In the genomic region with DNA sequence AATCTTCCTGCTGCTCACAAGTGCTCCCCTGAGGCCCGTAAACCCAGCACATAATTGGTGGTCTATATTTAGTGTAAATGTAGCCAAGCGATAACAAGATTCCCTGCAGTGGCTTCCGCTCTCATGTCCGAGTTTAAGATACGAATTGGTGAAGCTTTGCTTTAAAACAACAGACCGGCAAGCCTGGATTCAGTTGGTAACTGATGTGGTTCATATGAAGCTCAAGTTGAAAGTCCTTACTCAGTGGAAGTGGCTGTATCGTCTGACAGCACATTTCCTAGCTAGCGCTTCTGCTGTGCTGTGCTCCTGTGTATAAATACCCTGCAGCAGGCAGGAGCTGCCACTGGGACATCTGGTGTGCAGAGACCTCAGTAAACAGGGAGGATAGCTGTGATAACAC, we compare ENCODE assay signal across 8 mouse cellular contexts. TPM values are rescaled to one million over a fixed set of nuclear protein-coding genes. Genes with fewer than 3 reads are reported as not detected.
A peak's percentile ranks its signal among the peaks of the same experiment; 100 is the strongest.
DNase-seq lines count a peak whose midpoint lies in the region; ATAC-seq lines count a peak whose summit lies in the region.

A gene (minus strand): TSS at position 189 of the 400 bp plus-strand sequence.

- H3K27ac ChIP-seq in hindbrain, embryonic 14.5 days = no peak within 1 kb of the TSS
- no peak within 1 kb of the TSS for H3K27ac ChIP-seq in hindbrain, embryonic 11.5 days (ENCODE audit: low read depth, low read length)

- H3K36me3 ChIP-seq in hindbrain, embryonic 14.5 days (replicated peaks; ENCODE audit: control insufficient read depth, insufficient read depth) = peaks cover 31% of the 10 kb centered on the region
- H3K36me3 ChIP-seq in hindbrain, embryonic 11.5 days (ENCODE audit: control insufficient read depth, insufficient read depth, low read length) = 0 out of 2 replicates have a peak, but pooled peaks cover 2% of the 10 kb centered on the region

- H3K4me2 ChIP-seq in hindbrain, embryonic 14.5 days (replicated peaks) = no peak within 1 kb of the TSS
- no peak within 1 kb of the TSS for H3K4me2 ChIP-seq in hindbrain, embryonic 11.5 days (replicated peaks; ENCODE audit: low read depth, low read length)

- intact Hi-C loops in heart, postnatal 25 days (cut with DNase I) = no loop called here

- no peaks in the 10 kb centered on the region for H3K9me3 ChIP-seq in hindbrain, embryonic 14.5 days (ENCODE audit: control insufficient read depth, low read length)
- no peaks in the 10 kb centered on the region for H3K9me3 ChIP-seq in hindbrain, embryonic 11.5 days (ENCODE audit: control insufficient read depth, low read length)

- 0 out of 2 replicates have a peak, but pooled peaks cover 3% of the 10 kb centered on the region for H3K4me1 ChIP-seq in hindbrain, embryonic 14.5 days (replicated peaks; ENCODE audit: control insufficient read depth, insufficient read depth, low read length)
- no peaks in the 10 kb centered on the region for H3K4me1 ChIP-seq in hindbrain, embryonic 11.5 days (replicated peaks; ENCODE audit: control insufficient read depth, insufficient read depth, low read length)

- H3K4me3 ChIP-seq in hindbrain, embryonic 14.5 days (replicated peaks; ENCODE audit: low read length) = no peak within 1 kb of the TSS
- no peak within 1 kb of the TSS for H3K4me3 ChIP-seq in hindbrain, embryonic 11.5 days (ENCODE audit: low read depth, low read length)

- WGBS in hindbrain, embryonic 14.5 days = 84% methylated on average over 8 of the region's 8 CpGs
- WGBS in hindbrain, embryonic 11.5 days = 90% methylated on average over 8 of the region's 8 CpGs

- no peaks in the 10 kb centered on the region for H3K27me3 ChIP-seq in hindbrain, embryonic 14.5 days (ENCODE audit: control insufficient read depth, insufficient read depth, low read length)
- no peaks in the 10 kb centered on the region for H3K27me3 ChIP-seq in hindbrain, embryonic 11.5 days (ENCODE audit: control insufficient read depth, insufficient read depth, low read length)

- DNase-seq in hindbrain, embryonic 14.5 days (ENCODE audit: low spot score) = no peak
- no peak for DNase-seq in hindbrain, embryonic 11.5 days (ENCODE audit: low spot score)
- peak; percentile 38 to 53 for DNase-seq in right cerebral cortex, postnatal 10 days (ENCODE audit: low spot score in 2 of 2)
- DNase-seq in right cerebral cortex, postnatal 4 days = no peak
- no peak for DNase-seq in heart, postnatal 25 days (ENCODE audit: low spot score)
- peak; percentile 61 to 74 for DNase-seq in thymus, postnatal 36 days
- DNase-seq in cerebellum, adult 18-20 months = no peak
- DNase-seq in embryo, embryonic 9.5 days (ENCODE audit: extremely low spot score) = no peak

- ATAC-seq in hindbrain, embryonic 14.5 days (ENCODE audit: low FRiP score) = peak; percentile 27; the same call in 1 of the 2 replicates
- ATAC-seq in hindbrain, embryonic 11.5 days (ENCODE audit: low FRiP score) = no peak

- H3K9ac ChIP-seq in hindbrain, embryonic 14.5 days = no peak within 1 kb of the TSS
- no peak within 1 kb of the TSS for H3K9ac ChIP-seq in hindbrain, embryonic 11.5 days (ENCODE audit: low read depth, low read length)

RNA-seq across cellular contexts. Expression of the gene that starts here (rescaled TPM):
- 0.10 TPM in 1 of 2 replicates, not detected in the other for polyA plus RNA-seq in hindbrain, embryonic 14.5 days (2014; fragmentation: Nextera tagmentation; extraction: Ambion mirVana)
- polyA plus RNA-seq in hindbrain, embryonic 11.5 days (2014; fragmentation: Nextera tagmentation; extraction: Ambion mirVana) = 0.08 TPM in 1 of 2 replicates, not detected in the other
- total RNA-seq in heart, postnatal 25 days (2021) = 10 to 100 TPM; 40.6 to 43.2 TPM

Comparison
In these comparisons a context has a peak if more than half of its experiments do, and no peak if none do; other contexts are left out.
1. DNase-seq: peak in right cerebral cortex, postnatal 10 days (2 of 2) and thymus, postnatal 36 days (2 of 2); none in hindbrain, embryonic 14.5 days (single experiment), hindbrain, embryonic 11.5 days (single experiment), right cerebral cortex, postnatal 4 days (single experiment), heart, postnatal 25 days (single experiment), cerebellum, adult 18-20 months (0 of 2) and embryo, embryonic 9.5 days (single experiment).
2. Peak in ATAC-seq in hindbrain, embryonic 14.5 days; RNA of the gene not detected or under 1 TPM.